11 mouse cellular contexts compared by ENCODE assay signal in the genomic region with DNA sequence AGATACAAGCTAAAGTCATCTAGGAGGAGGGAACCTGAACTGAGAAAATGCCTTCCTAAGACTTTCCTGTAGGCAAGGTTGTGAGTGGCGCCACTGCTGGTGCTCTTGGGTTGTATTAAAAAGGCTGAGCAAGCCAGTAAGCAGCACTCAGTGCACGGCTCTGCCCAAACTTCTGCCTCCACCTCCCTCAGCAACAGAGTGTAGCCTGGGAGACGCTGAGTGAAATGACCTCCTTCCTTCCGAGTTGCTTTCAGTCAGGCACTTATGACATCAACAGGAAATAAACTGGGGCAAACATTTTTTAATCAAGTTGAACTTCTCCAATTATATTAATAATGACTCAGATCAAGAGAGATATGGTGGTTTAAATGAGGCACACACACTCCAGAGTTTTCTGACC. TPM values are rescaled to one million over a fixed set of nuclear protein-coding genes. Genes with fewer than 3 reads are reported as not detected.
A peak's percentile ranks its signal among the peaks of the same experiment; 100 is the strongest.
DNase-seq lines count a peak whose midpoint lies in the region; ATAC-seq and TF ChIP-seq lines count a peak whose summit lies in the region.
"Had no signal": no experiment of that assay in that cellular context is flagged by ENCODE, and none has a peak within 500 bp of the region (broad histone marks: within the 10 kb centered on the region; RNA-seq: fewer than 3 reads in every experiment).

No protein-coding gene starts in this region.

- H3K27ac ChIP-seq in spleen, adult 2 months (ENCODE audit: insufficient read depth, low read length): peak overlapping the region; percentile 67
- H3K27ac ChIP-seq in forebrain, embryonic 12.5 days: no peak overlapping the region

- DNase-seq in kidney, postnatal 14 days: peak; percentile 21
- no peak for DNase-seq in kidney, adult 8-10 months
- DNase-seq in spleen, adult 2 months (ENCODE audit: low read depth in 1 of 2, low spot score in 2 of 2): no peak
- DNase-seq in spleen, postnatal 4 days (ENCODE audit: low spot score in 2 of 2): no peak
- DNase-seq in induced T-regulatory cell, adult 2 months (ENCODE audit: low read depth): peak; percentile 75
- no peak for DNase-seq in frontal cortex, postnatal 25 days (ENCODE audit: low spot score in 2 of 2)
- DNase-seq: cerebellum, adult 9-10 months; heart, postnatal 10 days; right cerebral cortex, postnatal 4 days had no signal

- no peak for TF ChIP-seq CTCF in spleen, adult 2 months (IDR thresholded peaks at IDR 0.05; ENCODE audit: extremely low read depth, insufficient read depth, insufficient read length, insufficient replicate concordance)

- H3K4me2 ChIP-seq in forebrain, embryonic 12.5 days: no peak overlapping the region
- H3K4me2 ChIP-seq: liver, embryonic 11.5 days had no signal

- 43% methylated on average over 4 of the region's 4 CpGs for WGBS in spleen, adult 2 months
- WGBS in forebrain, embryonic 12.5 days: 84% methylated on average over 4 of the region's 4 CpGs

- no peak for ATAC-seq in forebrain, embryonic 12.5 days (ENCODE audit: low FRiP score)

- H3K4me3 ChIP-seq in spleen, adult 2 months (ENCODE audit: extremely low read depth, insufficient read depth, insufficient read length): no peak overlapping the region
- H3K4me3 ChIP-seq in forebrain, embryonic 12.5 days (replicated peaks): no peak overlapping the region

- H3K4me1 ChIP-seq in spleen, adult 2 months (ENCODE audit: control insufficient read depth, insufficient read depth, insufficient read length): peaks cover 5% of the 10 kb centered on the region; the same call in 1 of the 2 replicates
- H3K4me1 ChIP-seq in forebrain, embryonic 12.5 days: peaks cover 8% of the 10 kb centered on the region

- TF ChIP-seq POLR2A in spleen, adult 2 months (IDR thresholded peaks at IDR 0.05; ENCODE audit: low read depth, low read length): no peak

- no peaks in the 10 kb centered on the region for H3K27me3 ChIP-seq in spleen, adult 2 months (ENCODE audit: control insufficient read depth, insufficient read depth, low read length)
- H3K27me3 ChIP-seq in forebrain, embryonic 12.5 days: no peaks in the 10 kb centered on the region

- H3K9me3 ChIP-seq in forebrain, embryonic 12.5 days: no peaks in the 10 kb centered on the region

- H3K36me3 ChIP-seq in spleen, adult 2 months (ENCODE audit: control insufficient read depth, insufficient read depth, low read length): peaks cover 9% of the 10 kb centered on the region
- H3K36me3 ChIP-seq in forebrain, embryonic 12.5 days (replicated peaks): peaks cover 13% of the 10 kb centered on the region

- H3K9ac ChIP-seq in forebrain, embryonic 12.5 days: no peak overlapping the region

RNA-seq across cellular contexts. Expression of a gene that starts 10.2 kb away (rescaled TPM):
- polyA plus RNA-seq in spleen, adult 2 months (2012; rRNA removed): 39.5 and 48.9 TPM in 2 replicates
- polyA plus RNA-seq in forebrain, embryonic 12.5 days (2016; fragmentation: Nextera tagmentation; extraction: Ambion mirVana): 87.1 and 90.2 TPM in 2 replicates

RNA-seq across cellular contexts. Expression of a gene that starts 11.2 kb away (rescaled TPM):
- 43.9 and 53.7 TPM in 2 replicates for polyA plus RNA-seq in spleen, adult 2 months (2012; rRNA removed)
- 299 and 310 TPM in 2 replicates for polyA plus RNA-seq in forebrain, embryonic 12.5 days (2016; fragmentation: Nextera tagmentation; extraction: Ambion mirVana)

RNA-seq across cellular contexts. Expression of a gene that starts 34.1 kb away (rescaled TPM):
- polyA plus RNA-seq in spleen, adult 2 months (2012; rRNA removed): 97.4 and 120 TPM in 2 replicates
- polyA plus RNA-seq in forebrain, embryonic 12.5 days (2016; fragmentation: Nextera tagmentation; extraction: Ambion mirVana): 19.4 and 23.4 TPM in 2 replicates

Comparison
In these comparisons a context has a peak if more than half of its experiments do, and no peak if none do; other contexts are left out.
1. DNase-seq: peak in kidney, postnatal 14 days (single experiment) and induced T-regulatory cell, adult 2 months (single experiment); none in kidney, adult 8-10 months (0 of 2), spleen, adult 2 months (0 of 2), spleen, postnatal 4 days (0 of 2) and frontal cortex, postnatal 25 days (0 of 2).